Mouse (Mus musculus) ES-Bruce4 (cell line): ENCODE measurements around the gene Dusp27.

Source experiments
- CTCF ChIP-seq: IDR thresholded peaks from one replicate; pipeline ENCODE4 v1.8.1; 2011; ENCODE audit warnings: low read depth, low read length
- POLR2A ChIP-seq: IDR thresholded peaks from one replicate; pipeline ENCODE4 v1.8.1; 2011; ENCODE audit warnings: low read length; ENCODE audit not compliant: insufficient read depth

DNA sequence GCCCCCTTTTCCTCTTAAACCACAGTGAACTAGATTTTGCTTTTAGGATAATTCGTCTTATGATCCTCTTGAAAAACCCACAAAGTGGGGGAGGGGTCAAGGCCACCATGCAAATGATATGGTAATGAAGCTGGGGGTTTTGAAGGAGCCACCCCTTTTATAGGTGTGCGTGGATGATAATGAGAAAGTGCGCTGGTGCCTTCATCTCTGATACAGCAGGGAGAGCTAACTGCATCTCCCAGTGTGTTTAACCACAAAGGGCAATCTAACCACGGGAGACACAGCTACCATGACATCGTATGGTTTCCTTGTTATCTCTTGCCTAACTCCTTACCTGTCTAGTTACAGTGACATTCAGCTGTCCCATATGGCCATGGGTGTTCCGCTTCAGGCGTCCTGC, 22.3 kb upstream of the Dusp27 start:
- no peak for TF ChIP-seq POLR2A
- no peak for TF ChIP-seq CTCF
